Mouse (Mus musculus) heart, embryonic 10.5 days (tissue): Measurements from ENCODE around the gene Phgr1. TPM values are rescaled to one million over a fixed set of nuclear protein-coding genes. Genes with fewer than 3 reads are reported as not detected.

ENCODE experiments used
- DNase-seq: peaks from one replicate; pipeline ENCODE4 v3.0.0-alpha.2; 2017; ENCODE audit warnings: low spot score
- H3K27ac ChIP-seq: fragments of 300-500 bp; sonication (generic); 2 replicates; pipeline ENCODE4 v1.5.1; 2016; ENCODE audit warnings: mild to moderate bottlenecking
- H3K27me3 ChIP-seq: fragments of 300-500 bp; sonication (generic); 2 replicates; pipeline ENCODE4 v1.6.1; 2016; ENCODE audit warnings: mild to moderate bottlenecking; ENCODE audit not compliant: poor library complexity, insufficient read depth, severe bottlenecking
- H3K36me3 ChIP-seq: fragments of 300-500 bp; sonication (generic); 2 replicates; pipeline ENCODE4 v1.6.1; 2016; ENCODE audit warnings: mild to moderate bottlenecking, moderate library complexity
- H3K4me1 ChIP-seq: fragments of 300-500 bp; sonication (generic); 2 replicates; pipeline ENCODE4 v1.6.1; 2016; ENCODE audit warnings: mild to moderate bottlenecking
- H3K4me3 ChIP-seq: fragments of 300-500 bp; sonication (generic); 2 replicates; pipeline ENCODE4 v1.5.1; 2016; ENCODE audit warnings: mild to moderate bottlenecking, moderate library complexity
- H3K9me3 ChIP-seq: fragments of 300-500 bp; sonication (generic); 2 replicates; pipeline ENCODE4 v1.6.1; 2016; ENCODE audit warnings: mild to moderate bottlenecking, moderate library complexity
- WGBS: fragments of 180-500 bp; shearing (Covaris S2); methylation state at CpG from one replicate; pipeline ENCODE4 v1.1.7; 2016; 5-methylcytosine and 5-hydroxymethylcytosine counted together
- polyA plus RNA-seq: library from polyadenylated mRNA; unstranded; fragments of >200 nt; fragmentation: Nextera tagmentation; extraction: Ambion mirVana; gene quantifications from 2 replicates; pipeline ENCODE4 v1.2.1, GENCODE M21; 2016

The Phgr1 gene
- polyA plus RNA-seq, 1 experiment from 2014 or later: not detected

GRCm38 (mm10) chr2:118813981-118814836, 41.6 kb downstream of the Phgr1 start, which contains the start of gene Knstrn:
Gene Knstrn (plus strand): TSS chr2:118814003.
- Histone ChIP-seq H3K4me3 (peak within 1 kb of the TSS; percentile 85), H3K27ac (peak within 1 kb of the TSS; percentile 88), H3K4me1 (peaks cover 18% of the 10 kb centered on the region), H3K9me3 (no peaks in the 10 kb centered on the region), H3K27me3 (no peaks in the 10 kb centered on the region), H3K36me3 (peaks cover 34% of the 10 kb centered on the region)
- WGBS: under 1% methylated on average over 49 of the region's 49 CpGs
- DNase-seq: peak; percentile 96

DNA sequence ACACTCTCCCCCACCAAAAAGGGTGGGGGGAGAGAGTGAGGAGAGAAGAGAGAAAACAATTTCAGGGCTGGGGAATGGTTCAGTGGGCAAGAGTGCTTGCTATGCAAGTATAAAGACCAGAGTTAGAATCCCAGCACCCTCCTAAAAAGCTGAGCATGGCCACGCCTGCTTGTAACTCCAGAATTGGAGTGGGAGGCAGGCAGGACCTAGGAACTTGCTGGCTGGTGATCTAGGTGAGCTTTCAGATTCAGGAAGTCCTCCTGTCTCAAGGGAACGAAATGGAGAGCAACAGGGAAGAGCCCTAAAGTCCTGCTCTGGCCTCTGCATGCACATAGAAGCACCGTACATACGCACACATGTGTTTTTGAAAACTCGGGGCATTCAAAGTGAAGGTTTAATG, 50.2 kb downstream of the Phgr1 start:
- no peaks in the 10 kb centered on the region for H3K4me1 ChIP-seq
- H3K27ac ChIP-seq: no peak overlapping the region
- no peak for DNase-seq
- whole genome bisulfite sequencing: 87% methylated on average over 5 of the region's 5 CpGs
- no peaks in the 10 kb centered on the region for H3K9me3 ChIP-seq
- H3K27me3 ChIP-seq: no peaks in the 10 kb centered on the region
- H3K36me3 ChIP-seq: peaks cover 82% of the 10 kb centered on the region
- H3K4me3 ChIP-seq: no peak overlapping the region

- no peaks in the 10 kb centered on the region for H3K4me1 ChIP-seq
- peak; percentile 19 for DNase-seq
- H3K27ac ChIP-seq: no peak overlapping the region
- whole genome bisulfite sequencing: 97% methylated on average over 4 of the region's 4 CpGs
- peaks cover 81% of the 10 kb centered on the region for H3K36me3 ChIP-seq
- no peaks in the 10 kb centered on the region for H3K9me3 ChIP-seq
- H3K27me3 ChIP-seq: no peaks in the 10 kb centered on the region
- H3K4me3 ChIP-seq: no peak overlapping the region
Measured at GRCm38 (mm10) chr2:118824396-118824795, 51.8 kb downstream of the Phgr1 start.

Other genes with a start within 250 kb of the Phgr1 start
- 2.5 and 3.7 TPM in 2 replicates for gene Bmf, start 223.1 kb upstream of the Phgr1 start, polyA plus RNA-seq
- gene Bub1b, start 174.6 kb upstream of the Phgr1 start, polyA plus RNA-seq: 101 and 104 TPM in 2 replicates
- 1.7 and 4.1 TPM in 2 replicates for gene Pak6, start 109.5 kb upstream of the Phgr1 start, polyA plus RNA-seq
- gene Ankrd63, start 68.8 kb upstream of the Phgr1 start, polyA plus RNA-seq: 0.16 and 0.63 TPM in 2 replicates
- gene Plcb2, start 44.3 kb upstream of the Phgr1 start, polyA plus RNA-seq: 1.4 and 1.6 TPM in 2 replicates
- gene Inafm2, start 27.0 kb upstream of the Phgr1 start, polyA plus RNA-seq: 22.6 and 34.8 TPM in 2 replicates
- 0.94 and 1.8 TPM in 2 replicates for gene Ccdc9b, start 10.1 kb upstream of the Phgr1 start, polyA plus RNA-seq
- gene Disp2, start 7.0 kb downstream of the Phgr1 start, polyA plus RNA-seq: 0.20 and 0.23 TPM in 2 replicates
- 113 and 127 TPM in 2 replicates for gene Knstrn, start 41.2 kb downstream of the Phgr1 start, polyA plus RNA-seq
- 67.2 and 82.4 TPM in 2 replicates for gene Ivd, start 89.2 kb downstream of the Phgr1 start, polyA plus RNA-seq
- gene Bahd1, start 127.6 kb downstream of the Phgr1 start, polyA plus RNA-seq: 3.3 and 4.4 TPM in 2 replicates
- gene Chst14, start 153.7 kb downstream of the Phgr1 start, polyA plus RNA-seq: 18.8 and 20.1 TPM in 2 replicates